Mouse (Mus musculus): Measurements from ENCODE around the gene Psmc5.
A peak's percentile ranks its signal among the peaks of the same experiment; 100 is the strongest.

The Psmc5 gene

DNA sequence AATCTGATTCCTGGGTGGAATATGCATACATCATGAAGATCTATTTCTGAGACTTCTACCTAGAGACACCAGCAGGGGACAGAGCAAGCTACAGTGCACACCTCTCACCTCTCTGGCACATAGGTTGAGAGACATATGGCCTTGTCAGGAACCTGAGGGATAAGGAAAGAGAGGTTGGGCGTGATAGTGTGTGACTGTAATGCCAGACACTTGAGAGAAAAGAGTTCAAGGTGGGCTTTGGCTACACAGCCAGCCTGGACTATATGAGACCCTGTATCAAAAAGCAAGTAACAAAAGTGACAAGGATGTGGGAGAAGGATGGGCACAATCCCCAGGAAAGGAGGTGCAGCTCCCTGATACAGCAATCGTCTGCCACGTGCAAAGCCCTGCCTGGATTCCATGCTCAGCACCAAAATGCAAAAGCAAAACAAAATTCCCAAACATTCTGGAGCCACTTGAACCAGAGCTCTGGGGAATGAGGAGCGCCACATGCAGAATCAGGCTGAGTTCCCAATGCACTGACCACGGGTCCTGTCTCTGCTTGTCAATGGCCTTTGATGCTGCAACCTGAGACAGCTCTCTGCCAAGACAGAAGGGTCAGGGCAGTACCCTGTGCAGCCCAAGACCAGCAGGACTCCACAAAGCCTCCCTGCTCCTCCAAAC is 15.3 kb downstream of the Psmc5 start:
- peak; percentile 23 to 42 for DNase-seq

DNA sequence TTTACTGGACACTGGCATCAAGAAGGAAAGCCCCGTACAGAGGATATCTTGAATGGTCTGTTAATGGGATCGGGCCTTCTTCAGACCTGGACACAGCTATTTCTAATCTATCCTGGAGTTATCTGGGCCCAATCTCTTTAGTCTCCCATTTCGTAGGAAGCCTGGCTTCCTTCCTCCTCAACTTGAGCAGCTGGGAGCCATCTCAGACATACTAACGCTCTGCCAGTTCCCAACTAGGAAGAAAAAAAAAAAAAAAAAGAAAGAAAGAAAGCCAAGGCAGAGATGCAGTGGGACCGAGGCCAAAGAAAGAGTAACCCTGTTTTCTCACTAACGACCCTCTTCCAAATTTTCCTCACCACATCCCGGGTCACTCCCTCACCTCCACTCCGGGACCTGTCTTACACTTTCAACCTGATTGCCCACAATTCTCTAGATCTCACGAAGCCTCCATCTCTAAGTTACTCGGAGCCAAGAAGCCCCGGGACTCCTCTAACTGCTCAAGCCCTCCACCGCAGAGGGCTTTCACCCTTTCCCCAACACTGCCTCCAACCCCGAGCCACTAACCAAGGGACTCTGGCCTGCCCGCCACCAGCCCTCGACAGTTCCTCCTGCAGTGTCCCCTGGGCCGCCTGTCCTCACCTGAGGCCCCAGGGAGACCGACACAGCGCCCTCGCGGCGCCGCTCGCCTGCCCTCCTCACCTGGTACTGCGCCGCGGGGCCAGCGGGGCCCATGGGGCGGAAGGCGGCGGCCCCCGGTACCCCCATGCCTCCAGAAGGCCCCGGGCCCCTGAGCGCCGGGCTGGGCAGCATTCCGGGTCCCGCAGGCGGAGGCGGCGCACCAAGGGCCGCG is 16.1 kb downstream of the Psmc5 start:
- peak; percentile 43 to 55 for DNase-seq

DNA sequence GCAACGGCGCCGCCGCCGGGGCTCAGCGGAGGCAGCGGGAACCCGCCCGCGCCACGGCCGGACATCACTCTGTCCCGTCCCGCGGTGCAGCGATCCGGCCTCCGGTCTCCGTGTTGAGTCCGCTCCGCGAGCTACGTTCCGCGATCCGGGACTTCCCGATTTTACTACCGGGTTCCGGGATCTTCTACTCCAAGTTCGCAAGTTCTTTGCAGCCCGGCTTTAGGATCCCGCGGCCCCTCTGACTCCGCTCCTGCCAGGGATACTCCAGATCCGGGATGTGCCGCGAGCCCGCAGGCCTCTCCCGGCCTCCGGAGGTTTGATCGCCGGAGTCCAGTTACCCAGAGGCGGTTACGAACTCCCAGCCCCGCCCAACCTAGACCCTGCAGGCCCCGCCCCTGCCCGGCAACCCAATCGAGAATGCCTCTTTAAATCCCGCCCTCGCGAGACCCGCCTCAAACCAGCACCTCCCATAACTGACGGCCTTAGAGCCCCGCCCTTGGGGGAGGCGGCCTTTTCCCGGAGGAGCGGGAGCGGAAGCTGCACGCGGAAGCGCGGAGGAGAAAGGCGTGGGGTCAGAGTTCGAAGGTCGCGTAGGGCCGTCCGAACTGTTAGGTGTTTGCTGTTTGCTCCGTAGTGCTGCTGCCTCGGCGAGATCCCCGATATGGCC is 16.8 kb downstream of the Psmc5 start, which contains the start of gene Smarcd2:
Gene Smarcd2, minus strand, starts transcription at position 329 of the 667 bp plus-strand sequence.
- DNase-seq = peak; percentile 100

- DNase-seq = no peak
These were observed 17.3 kb downstream of the Psmc5 start for GRCm38 (mm10) chr11:106273311-106273684.

- no peak for DNase-seq
These were observed 17.9 kb downstream of the Psmc5 start for GRCm38 (mm10) chr11:106273811-106274210.

DNA sequence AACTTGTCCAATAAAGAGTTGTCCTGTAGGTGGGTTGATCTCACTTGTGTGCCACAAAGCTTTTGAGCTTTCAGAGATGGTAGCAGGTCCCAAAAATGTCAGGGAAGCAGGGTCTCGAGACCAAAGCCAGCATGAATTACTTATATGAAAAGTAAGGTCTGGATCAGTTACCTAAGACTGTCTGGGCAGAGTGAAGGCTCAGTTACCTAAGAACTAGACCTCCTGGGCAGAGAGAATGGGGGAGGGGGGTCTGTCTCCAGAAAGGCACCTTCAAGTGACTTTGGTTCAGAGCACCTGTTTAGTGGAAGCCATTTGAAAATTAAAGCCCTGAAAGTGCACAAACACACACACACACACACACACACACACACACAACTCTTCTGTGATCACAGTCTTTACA is 18.4 kb downstream of the Psmc5 start:
- DNase-seq = no peak

DNA sequence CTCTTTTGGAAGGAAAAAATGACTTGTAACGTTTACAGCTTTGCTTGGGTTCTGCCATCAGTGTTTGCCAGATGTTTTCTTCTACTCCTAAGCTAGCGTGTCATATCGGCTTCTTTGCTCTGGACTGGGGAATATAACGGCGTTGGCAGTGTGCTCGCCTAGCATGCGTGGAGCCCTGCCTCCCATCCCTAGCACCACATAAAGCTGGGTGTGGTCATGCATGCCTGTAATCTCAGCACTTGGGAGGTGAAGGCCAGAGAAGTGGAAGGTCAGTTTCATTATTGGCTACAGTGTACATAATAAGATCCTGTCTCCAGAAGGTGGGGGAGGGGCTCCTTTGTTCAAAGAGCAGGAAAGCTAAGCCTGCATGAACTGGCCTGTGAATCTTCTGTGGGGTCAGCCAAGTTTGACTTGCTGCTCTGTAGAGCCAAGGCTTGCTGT is 19.0 kb downstream of the Psmc5 start:
- DNase-seq = peak; percentile 72 to 85

DNA sequence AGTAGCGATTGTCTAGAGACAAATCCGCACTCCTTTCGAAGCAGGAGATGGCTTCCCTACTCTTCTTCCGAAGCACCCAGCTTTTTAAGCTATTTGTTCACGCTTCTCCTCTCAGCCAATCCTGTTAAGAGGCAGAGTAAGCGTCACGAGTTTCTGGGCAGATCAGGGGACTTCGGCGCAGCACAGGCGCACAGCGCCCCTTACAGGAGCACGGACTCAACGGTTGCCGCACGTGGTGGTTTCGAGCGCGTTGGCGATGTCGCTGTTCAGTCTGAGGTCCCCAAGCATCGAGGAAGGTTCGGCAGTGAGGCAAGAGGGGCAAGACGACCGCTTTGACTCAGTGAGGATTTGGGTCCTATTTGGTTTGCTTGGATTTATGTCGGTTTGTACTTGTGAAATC is 20.5 kb downstream of the Psmc5 start, which contains the start of gene Tcam1:
Gene Tcam1, plus strand, starts transcription at position 219 of the 400 bp plus-strand sequence.
- peak; percentile 90 to 96 for DNase-seq

DNA sequence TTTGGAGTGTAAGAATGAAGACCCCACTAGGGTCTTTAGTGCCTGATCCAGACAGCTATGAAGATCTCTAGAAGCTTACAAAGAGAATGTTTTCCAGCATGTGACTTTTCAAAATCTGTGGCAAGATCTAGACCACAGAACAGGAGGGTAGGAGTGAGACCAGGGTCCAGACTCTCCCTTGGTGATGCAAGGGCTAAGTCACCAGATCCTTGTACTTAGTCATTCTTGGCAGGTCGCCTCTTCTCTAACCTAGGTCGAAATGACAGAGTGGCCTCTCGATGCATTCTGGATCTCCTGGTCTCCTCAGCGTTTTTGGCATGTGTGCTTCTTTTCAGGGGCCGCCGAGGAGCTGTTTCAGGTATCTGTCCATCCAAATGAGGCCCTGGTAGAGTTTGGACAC is 26.5 kb downstream of the Psmc5 start:
- DNase-seq = no peak

DNA sequence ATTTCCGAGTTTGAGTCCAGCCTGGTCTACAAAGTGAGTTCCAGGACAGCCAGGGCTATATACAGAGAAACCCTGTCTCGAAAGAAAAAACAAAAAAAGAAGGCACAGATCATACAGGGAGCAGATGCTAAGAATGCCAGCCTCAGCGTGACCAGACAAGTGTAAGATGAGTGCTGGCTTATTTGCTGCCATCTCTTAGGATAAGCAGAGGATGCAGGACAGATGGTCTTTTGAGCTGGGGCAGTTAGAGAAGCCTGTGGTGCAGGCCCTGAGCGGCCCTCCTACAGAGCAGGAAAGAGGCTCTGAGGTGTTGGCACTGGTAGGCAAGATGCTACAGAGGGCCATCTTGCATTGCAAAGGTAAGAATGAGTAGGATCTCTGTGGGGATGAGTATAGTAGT is 27.4 kb downstream of the Psmc5 start:
- DNase-seq = no peak

DNA sequence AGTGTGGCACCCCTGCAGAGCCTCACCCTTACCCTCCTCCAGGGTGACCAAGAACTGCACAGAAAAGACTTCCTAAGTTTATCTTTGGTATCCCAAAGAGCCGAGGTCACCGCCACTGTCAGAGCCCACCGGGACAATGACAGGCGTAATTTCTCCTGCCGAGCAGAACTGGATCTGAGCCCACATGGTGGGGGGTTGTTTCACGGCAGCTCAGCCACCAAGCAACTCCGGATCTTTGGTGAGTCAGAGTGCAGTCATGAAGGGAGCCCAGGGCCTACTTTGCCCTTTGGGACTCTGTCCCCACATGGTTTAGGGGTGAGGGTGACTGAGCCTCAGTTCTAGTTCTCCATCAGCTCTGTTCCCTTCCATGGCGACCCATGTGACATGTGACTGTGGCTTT is 28.2 kb downstream of the Psmc5 start:
- DNase-seq = no peak

- DNase-seq = no peak
These were observed 30.3 kb downstream of the Psmc5 start for GRCm38 (mm10) chr11:106286206-106286605.

- DNase-seq = peak in 1 of 2 experiments; percentile 42
These were observed 31.0 kb downstream of the Psmc5 start for GRCm38 (mm10) chr11:106286987-106287386.

DNA sequence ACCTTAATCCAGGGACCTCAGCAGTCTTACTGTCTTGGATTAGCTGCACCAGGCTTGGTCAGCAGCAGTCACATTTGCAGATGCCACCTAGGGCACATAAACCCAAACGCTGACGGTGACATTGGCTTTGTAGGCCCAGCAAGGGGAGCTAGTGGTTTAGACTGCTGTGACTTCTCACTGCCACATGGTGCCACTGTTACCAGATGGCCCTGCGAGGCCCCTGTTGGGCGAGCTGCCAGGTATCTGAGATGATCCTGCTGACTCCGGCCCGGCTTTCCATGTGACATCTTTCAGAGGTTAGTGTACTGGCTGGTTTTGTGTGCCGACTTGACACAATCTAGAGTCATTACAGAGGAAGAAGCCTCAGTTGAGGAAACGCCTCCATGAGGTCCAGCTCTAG is 33.4 kb downstream of the Psmc5 start:
- peak; percentile 80 to 83 for DNase-seq

GRCm38 (mm10) chr11:106290376-106290775 is 34.4 kb downstream of the Psmc5 start:
- DNase-seq = peak in 1 of 2 experiments; percentile 17

GRCm38 (mm10) chr11:106291861-106292260 is 35.9 kb downstream of the Psmc5 start:
- DNase-seq = peak; percentile 60 to 66

DNA sequence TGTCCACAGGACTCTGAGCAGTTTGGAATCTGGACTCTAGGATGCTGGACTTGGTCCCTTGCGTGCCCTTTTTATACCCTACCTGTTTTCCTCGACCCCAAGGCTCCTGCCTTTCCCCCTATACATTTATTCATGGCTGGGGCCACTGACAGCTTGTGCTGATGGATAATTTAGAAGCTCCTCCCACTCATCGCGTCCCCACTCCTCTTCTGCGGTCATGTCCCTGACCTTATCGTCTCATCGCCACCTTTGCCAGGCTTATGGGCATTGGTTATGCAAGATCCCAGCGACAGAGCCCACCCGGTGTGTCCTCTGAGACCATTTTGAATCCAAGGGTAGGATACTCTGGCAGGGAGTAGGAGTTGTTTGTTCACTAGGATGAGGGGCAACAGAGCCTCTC is 45.8 kb downstream of the Psmc5 start, which contains the start of gene Gh:
Gene Gh, minus strand, starts transcription at position 101 of the 400 bp plus-strand sequence.
- DNase-seq = no peak

GRCm38 (mm10) chr11:106302634-106303033 is 46.7 kb downstream of the Psmc5 start:
- DNase-seq = peak; percentile 44 to 76

DNA sequence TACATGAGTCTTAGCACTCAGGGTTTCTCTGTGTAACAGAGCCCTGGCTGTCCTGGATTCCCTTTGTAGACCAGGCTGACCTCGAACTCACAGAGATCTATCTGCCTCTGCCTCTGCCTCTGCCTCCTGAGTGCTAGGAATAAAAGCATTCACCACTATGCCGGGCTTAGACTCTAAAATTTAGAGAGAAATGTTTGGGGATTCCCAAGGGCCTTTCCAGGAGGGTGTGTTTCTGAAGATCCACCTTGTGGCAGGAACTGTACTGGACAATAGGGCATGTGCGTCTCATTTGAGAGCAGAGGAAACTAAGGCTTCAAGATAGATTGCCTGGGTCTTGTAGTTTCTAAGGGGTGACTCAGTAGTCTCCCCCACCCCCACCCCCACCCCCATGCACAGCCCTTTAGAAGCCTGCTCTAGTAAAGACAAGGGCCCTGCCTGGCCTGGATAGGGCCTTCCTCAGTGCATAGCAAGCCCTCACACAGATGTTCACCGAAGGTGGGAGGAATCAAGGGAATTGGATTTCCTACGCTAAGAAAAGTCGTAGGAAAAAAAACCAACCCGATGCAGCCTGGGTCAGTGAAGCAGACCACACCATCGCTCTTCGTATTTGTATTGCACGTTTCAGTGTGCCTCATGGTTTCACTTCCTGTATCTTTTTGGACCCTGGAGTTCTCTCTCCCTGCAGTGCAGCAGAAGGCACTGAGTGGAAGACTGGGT is 49.6 kb downstream of the Psmc5 start:
- peak in 1 of 2 experiments; percentile 19 for DNase-seq

GRCm38 (mm10) chr11:106306065-106306385 is 50.1 kb downstream of the Psmc5 start:
- DNase-seq = no peak

DNA sequence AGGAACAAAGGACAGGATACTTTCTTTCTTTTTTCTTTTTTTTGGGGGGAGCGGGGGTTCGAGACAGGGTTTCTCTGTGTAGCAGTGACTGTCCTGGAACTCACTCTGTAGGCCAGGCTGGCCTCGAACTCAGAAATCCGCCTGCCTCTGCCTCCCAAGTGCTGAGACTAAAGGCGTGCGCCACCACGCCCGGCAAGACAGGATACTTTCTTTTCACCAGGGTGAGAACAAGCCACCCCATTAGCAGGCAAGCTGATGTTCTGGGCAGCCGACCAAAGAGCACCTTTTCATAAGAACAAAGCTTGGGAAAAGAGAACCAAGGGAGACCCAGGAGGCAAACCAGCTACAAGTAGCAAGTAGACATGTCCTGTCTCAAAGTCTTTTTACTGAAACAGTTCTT is 50.8 kb downstream of the Psmc5 start:
- DNase-seq = peak in 1 of 2 experiments; percentile 16

- no peak for DNase-seq
These were observed 51.5 kb downstream of the Psmc5 start for GRCm38 (mm10) chr11:106307432-106307831.

GRCm38 (mm10) chr11:106308162-106308561 is 52.2 kb downstream of the Psmc5 start:
- peak in 1 of 2 experiments; percentile 61 for DNase-seq
